Mouse (Mus musculus) fat pad, adult 2 months (tissue): Measurements from ENCODE around the gene Cenpa.
A peak's percentile ranks its signal among the peaks of the same experiment; 100 is the strongest.
"Not testable (repeated sequence)": the region's sequence is repeated elsewhere in the genome, so short reads cannot be mapped to it uniquely, and the experiment has no call there.

Source experiments
- DNase-seq: peaks from one replicate; pipeline ENCODE4 v3.0.0-alpha.2; 2011; ENCODE audit warnings: low read depth, low spot score; ENCODE audit errors: extremely low read depth

Cenpa gene

DNA sequence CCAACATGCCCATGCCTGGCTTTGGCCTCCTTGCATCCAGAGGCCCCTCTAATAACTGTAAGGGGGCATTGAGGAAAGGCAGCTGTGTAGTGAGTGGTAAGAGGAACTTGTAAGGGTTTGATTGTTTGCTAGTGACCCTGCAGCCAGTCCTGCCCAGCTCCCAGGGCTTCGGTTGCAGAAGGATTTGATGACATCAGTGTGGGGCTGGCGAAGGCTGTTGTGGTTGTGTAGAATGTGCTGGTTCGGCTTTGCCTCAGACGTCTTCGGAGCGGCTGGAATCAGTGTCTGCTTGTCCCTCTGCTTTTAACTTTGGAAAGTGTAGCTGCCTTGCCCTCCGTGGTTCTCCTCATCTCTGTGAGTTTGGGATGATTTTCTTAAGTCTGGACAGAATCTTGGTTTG lies 10.2 kb downstream of the Cenpa start:
- no peak for DNase-seq

GRCm38 (mm10) chr5:30678069-30678468 lies 11.5 kb downstream of the Cenpa start:
- not testable (repeated sequence) for DNase-seq

- no peak for DNase-seq
Measured at GRCm38 (mm10) chr5:30678722-30679296, 12.2 kb downstream of the Cenpa start.

- no peak for DNase-seq
Measured at GRCm38 (mm10) chr5:30679593-30679992, 13.0 kb downstream of the Cenpa start.

DNA sequence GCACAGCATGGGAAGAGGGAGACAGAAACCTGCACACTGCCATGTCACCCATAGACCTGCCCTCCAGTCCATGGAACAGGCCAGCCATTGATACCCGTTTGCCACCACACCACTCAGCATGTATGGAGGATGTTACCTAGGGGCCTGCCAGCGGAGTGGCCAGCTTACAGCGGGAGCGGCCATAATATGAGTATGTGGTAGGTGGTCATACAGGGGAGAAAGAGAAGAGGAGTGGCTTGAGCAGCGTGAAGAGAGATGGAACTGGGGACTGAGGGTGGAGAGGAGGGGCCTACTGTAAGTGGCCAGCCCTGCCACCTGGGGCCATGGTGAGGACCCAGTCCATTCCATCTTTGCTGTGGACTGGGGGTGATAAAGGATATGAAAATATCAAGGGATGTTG lies 15.4 kb downstream of the Cenpa start:
- no peak for DNase-seq

DNA sequence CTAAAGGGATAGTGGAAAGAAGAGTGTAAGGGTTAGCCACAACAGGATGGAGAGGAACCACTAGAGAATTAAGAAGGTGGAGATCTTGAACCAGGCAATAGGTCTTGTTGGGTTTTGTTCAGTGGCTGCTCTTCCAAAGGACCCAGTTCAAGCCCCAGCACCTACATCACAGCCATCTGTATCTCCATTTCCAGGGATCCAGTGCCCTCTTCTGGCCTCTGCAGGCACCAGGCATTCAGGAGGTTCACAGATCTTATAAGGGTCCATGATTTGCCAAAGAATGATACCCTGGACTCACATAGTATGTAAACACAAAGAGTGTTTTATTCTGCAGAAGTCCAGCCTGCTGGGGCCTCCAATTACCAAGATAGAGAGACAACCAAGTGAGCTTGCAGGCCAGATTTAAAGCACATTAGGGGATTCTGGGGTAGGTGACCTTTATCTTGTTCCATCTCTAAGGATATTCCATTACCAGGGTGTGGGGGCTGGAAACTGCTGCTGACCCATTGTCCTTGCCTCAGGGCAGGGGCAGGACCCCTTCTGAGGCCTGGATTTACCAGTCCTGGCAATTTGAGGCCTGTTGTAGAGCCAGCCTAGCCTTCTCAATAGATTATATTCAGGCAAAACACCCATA lies 16.5 kb downstream of the Cenpa start:
- DNase-seq: no peak

DNA sequence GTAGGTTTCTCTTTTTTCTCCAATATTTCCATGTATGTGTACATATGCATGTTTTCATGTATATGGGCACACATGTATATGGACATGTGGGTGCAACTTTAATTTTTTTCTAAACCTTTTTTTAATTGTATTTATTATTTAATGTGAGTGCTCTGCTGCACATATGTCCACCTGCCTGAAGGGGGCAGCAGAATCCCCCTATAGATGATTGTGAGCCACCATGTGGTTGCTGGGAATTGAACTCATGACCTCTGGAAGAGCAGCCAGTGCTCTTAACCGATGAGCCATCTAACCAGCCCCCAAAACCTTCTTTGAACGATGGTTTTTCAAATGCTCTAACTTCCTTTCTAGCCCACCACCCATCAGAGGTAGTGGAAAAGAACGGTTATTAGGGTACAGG lies 17.4 kb downstream of the Cenpa start:
- DNase-seq: no peak

- no peak for DNase-seq
Measured at GRCm38 (mm10) chr5:30686781-30687180, 20.2 kb downstream of the Cenpa start.

DNA sequence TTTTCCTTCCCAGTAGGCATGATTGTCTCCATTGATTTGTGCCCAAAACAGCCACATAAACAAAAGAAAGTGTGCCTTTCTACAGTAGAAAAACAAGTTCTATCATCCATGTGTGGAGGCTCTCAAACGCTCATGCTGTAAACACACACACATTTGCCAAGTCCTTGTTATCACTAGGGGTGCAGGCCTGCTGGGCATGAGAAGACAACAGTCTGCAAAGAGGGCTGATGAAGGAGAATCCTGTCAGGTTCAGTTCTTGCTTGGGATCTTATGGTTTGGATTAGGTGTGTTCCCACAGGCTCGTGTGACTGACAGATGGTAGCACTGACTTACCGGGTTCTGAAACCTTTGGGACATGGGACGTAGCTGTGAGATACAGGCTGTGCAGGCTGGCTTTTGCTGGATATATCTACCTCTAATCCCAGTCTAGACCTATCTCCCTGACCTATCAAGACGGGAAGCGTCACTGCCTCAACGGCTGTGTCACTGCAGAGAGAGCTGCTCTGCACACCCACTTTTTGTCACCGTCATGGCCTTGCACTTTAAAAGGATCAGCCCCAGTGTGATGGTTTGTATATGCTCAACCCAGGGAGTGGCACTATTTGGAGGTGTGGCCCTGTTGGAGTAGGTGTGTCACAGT lies 33.9 kb downstream of the Cenpa start:
- DNase-seq: no peak

DNA sequence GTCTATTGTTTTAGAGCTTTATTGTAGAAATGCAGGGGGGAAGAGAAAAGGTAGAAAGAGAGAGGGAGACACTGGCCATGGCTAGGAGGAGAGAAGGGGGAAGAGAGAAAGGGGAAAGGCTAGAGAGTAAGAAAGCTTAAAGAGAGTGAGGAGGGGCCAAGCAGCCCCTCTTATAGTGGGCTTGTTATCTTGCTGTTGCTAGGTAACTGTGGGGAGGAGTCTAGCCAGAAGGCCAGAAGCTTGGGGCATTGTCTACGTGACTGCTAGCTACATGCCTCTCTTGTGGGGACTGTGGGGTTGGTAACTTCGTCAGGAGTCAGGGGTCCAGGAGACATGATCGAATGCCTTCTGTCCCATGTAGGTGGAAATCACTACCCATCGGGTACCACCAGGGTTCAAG lies 34.8 kb downstream of the Cenpa start:
- not testable (repeated sequence) for DNase-seq

DNA sequence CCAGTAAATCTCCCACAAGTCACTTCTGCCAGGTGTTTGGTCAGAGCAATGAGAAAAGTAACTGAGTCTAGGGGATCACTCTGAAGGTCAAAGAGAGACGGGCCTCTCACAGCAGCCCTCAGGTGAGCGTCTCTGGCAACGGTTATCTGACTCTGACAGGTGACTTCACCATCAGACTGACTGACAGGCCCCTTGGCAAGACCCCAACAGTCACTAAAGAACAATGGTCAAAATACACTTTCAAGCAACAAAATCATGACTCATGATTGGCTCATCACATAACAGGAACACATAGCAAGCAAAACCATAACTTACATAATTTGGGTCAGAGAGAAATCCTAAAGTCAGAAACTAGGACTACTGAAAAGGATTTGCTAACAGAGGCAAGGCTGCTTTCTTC lies 35.3 kb downstream of the Cenpa start:
- DNase-seq: no peak

GRCm38 (mm10) chr5:30709744-30710383 lies 43.3 kb downstream of the Cenpa start:
- DNase-seq: no peak

GRCm38 (mm10) chr5:30710486-30710885 lies 43.9 kb downstream of the Cenpa start:
- DNase-seq: peak; percentile 40

DNA sequence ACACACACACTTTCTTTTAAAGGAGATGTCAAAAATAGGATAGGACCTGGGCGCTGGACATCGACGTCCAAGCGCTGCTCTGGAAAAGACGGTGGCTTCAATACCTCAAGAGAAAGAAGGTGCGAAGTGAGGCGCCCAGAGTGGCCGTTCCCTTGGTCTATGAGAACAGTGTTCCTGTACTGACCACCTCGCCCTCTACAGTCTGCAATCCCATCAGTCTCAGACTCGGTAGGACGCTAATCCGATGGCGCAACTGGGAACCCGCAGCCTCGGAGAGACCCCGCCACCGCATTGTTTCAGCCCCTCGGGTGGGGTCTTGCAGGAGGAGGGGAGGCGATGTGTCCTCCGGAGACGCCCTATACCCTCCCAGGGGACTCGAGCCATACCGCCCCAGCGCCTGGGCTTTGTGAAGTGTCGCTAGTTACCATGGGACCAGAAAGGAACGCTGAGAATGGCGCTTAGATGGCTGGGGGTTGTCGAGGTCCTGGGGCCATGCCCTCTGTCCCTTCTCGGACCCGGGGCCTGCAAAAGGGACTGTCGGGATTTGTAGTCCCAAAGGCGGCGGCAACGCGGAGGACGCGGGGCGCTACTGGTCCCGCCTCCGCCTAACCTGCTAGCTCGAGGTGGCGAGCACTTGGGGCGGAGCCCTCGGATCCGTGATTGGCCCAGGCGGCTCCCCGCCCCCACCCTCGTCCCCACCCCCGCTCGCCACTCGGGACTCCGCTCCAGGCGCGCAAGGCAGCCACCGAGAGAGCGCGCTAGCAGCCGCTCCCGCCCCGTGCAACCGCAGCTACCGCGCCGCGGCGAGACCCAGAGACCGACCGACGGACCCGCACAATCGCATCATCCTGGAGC lies 44.8 kb downstream of the Cenpa start, which contains the start of gene Dpysl5:
TSS of gene Dpysl5 (plus strand) at position 418 of the 855 bp plus-strand sequence.
- DNase-seq: no peak

- no peak for DNase-seq
Measured at GRCm38 (mm10) chr5:30712002-30712390, 45.4 kb downstream of the Cenpa start.

DNA sequence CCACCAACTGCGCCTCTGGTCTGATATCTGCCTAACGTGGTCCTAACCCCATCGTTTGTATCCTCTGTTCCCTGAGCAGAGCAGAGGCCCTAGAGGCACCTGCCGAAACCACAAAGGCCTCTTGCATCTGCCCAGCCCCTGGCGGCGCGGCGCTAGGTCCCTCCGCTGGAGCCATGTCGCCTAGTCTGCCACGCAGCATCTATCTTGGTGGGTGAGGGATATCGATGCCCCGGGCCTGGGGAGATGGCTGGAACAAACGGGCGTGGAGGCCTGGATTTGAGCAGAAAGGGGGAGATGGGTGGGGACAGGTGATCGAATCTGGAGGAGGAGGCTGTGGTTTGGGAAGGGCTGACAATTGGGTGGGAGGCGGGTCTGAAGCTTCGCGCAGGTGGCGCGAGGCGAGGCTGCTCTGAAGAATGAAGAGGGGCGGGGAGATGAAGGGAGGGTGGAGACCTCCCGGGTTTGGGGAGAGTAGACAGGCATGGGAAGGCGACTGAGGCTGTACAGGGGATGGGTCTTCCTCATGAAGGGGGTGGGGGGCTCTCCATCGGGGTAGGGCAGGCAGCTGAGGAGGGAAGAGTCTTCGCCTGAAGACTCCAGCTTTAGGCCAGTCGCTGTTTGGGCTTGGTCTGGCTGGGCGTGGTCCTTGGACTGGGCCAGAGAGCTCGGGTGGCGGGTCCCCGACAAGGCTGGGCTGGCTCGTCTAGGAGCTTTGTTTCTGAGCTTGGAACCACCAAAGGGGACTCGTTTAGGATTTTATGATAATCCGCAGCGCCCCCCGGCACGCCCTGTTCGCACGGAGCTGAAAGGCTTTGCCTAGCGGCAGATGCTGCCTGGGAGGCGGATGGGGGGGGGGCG lies 46.1 kb downstream of the Cenpa start:
- DNase-seq: no peak

DNA sequence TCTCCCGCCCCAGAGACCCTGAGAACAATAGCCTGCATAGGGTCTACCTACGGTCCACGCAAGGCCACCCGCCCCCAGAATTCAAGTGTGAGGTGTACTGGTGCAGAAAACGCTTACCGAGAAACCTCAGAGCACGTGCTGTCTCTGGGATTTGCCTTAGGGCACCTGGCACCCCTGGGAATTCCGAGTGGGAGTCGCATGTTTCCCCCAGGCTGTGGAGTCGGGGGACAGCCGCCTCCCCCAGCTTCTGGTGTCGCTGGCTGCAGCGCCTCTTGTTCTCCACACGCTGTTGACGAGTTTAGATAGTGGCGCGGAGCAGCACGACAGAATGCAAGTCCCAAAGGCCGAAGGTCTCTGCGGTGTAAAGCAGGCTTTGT lies 46.7 kb downstream of the Cenpa start:
- DNase-seq: no peak

DNA sequence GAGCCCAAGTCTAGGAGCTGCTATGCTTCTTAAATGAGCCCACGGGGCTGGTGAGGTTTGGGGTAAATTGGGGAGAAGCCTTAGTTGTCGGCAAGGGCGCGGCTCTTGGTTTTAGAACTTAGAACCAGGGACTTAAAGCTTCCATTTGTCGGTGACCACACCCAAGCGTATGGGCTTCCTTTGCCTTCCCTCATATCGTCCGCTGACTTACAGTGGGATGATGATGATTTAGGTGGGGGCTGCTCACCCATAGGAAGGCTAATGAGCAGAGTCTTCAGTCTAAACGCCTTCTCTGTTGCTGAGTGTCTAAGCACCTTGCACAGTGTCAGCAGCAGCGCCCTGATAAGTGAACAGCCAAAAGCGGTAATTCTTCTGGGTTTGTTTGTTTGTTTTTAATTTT lies 47.1 kb downstream of the Cenpa start:
- no peak for DNase-seq

DNA sequence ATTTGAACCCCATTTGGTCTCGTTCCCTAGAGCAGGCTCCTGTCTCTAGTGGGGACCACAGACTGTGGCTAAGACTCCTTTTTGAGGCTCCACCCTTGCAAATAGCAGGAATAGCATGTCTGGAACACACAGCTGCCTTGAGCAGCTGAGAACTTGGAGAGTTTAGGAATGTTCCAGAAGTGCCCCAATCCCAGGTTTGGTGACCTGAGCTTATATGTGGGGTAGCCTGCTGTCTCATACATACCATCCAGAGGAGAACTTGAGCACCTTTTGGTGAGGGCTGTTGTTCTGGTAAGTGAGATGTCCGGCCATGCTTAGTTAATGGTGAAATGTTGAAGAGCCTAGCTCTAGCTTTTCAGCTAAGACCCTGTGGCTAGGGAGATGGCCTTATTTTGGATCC lies 49.7 kb downstream of the Cenpa start:
- DNase-seq: no peak

- no peak for DNase-seq
Measured at GRCm38 (mm10) chr5:30717506-30717905, 50.9 kb downstream of the Cenpa start.
